Mouse (Mus musculus): ENCODE results near the gene Jkamp. TPM values are rescaled to one million over a fixed set of nuclear protein-coding genes. Genes with fewer than 3 reads are reported as not detected.

Jkamp gene
- polyA plus RNA-seq, 1 experiment: 46.5 TPM

- no peak for DNase-seq (ENCODE audit: low spot score)
Observed at GRCm38 (mm10) chr12:72086166-72086825, 907 bp downstream of the Jkamp start.

DNA sequence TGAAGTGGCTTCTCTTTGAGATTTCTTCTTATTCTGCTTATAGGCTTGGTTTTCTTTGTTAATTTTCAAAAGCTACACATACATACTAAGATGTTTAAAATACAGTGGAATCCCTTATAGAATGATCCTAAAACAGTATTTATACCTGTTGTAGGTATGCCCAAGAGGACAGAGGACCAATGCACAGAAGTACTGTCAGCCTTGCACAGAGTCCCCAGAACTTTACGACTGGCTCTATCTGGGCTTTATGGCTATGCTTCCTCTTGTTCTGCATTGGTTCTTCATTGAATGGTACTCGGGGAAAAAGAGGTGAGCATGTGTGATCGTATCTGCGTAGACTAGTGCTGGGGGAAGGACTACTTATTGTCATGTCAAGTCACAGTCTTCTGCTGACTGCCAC is 4.4 kb downstream of the Jkamp start:
- no peak for DNase-seq (ENCODE audit: low spot score)

- DNase-seq (ENCODE audit: low spot score): no peak
Observed at GRCm38 (mm10) chr12:72096966-72097365, 11.6 kb downstream of the Jkamp start.

GRCm38 (mm10) chr12:72102776-72103175 is 17.4 kb downstream of the Jkamp start:
- DNase-seq (ENCODE audit: low spot score): no peak

DNA sequence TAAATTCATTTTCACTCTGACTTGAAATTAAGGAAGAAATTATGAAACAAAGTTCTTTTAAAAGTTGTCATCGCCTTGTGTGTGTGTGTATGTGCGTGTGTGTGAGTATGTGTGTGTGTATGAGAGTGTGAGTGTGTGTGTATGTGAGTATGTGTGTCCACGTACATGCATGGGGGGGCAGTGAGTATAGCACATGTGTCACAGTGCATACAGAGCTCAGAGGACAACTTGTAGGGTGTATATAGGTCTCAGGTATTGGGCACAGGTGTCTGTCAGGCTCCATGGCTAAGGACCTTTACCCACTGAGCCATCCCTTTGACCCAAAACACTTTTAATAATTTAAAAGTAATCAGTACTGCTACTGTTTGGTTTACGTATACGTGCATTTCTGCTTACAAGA is 18.6 kb downstream of the Jkamp start:
- no peak for DNase-seq (ENCODE audit: low spot score)

- DNase-seq (ENCODE audit: low spot score): no peak
Observed at GRCm38 (mm10) chr12:72104525-72105281, 19.3 kb downstream of the Jkamp start.

DNA sequence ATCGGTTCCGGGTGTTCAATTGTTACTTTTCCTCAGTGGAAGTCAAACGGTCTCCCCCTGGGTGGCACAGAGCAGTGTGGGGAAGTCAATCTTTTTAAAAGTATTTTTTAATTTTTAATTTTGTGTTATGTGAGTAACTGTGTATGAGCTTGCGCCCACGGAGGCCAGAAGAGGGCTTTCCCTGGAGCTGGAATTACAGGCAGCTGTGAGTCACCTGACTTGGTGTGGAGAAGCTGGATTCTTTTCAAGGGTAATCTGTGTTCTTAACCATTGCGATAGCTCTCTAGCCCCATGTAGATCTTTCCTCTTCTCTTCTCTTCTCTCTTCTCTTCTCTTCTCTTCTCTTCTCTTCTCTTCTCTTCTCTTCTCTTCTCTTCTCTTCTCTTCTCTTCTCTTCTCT is 29.7 kb downstream of the Jkamp start:
- DNase-seq (ENCODE audit: low spot score): no peak

GRCm38 (mm10) chr12:72115686-72116345 is 30.4 kb downstream of the Jkamp start:
- DNase-seq (ENCODE audit: low spot score): no peak

GRCm38 (mm10) chr12:72129203-72129602 is 43.8 kb downstream of the Jkamp start:
- no peak for DNase-seq (ENCODE audit: low spot score)

DNA sequence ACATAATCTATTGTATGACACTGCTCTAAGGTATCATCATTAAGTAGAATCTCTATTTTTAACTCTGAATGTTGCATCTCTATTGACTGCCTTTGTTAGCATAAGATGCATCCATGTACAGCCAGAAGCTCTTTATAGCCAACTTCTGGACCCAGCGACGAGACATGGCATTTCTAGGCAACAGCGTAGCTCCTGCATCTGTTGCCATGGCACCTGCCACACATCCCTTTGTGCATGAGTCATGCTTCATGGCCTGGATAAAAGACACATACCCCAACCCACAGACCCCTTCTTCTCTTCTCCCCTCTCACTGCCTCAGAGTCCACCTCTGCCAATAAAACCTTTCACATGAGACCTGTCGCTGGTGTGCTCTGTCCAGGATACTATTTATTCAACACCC is 65.4 kb downstream of the Jkamp start:
- no peak for DNase-seq (ENCODE audit: low spot score)

Other genes with a start within 250 kb of the Jkamp start
- gene Gpr135, start 14.5 kb upstream of the Jkamp start, polyA plus RNA-seq (2012; rRNA removed): 2.7 and 3.4 TPM in 2 replicates
- 18.4 and 21.0 TPM in 2 replicates for gene L3hypdh, start 150 bp upstream of the Jkamp start, polyA plus RNA-seq (2012; rRNA removed)
- gene Ccdc175, start 99.4 kb downstream of the Jkamp start, polyA plus RNA-seq (2012; rRNA removed): not detected in 2 replicates